Mouse (Mus musculus) kidney, adult 11 months (tissue): ENCODE data around the gene Gm37419.
A peak's percentile ranks its signal among the peaks of the same experiment; 100 is the strongest.

Experiments
- DNase-seq: peaks from one replicate; pipeline ENCODE4 v3.0.0; 2022

Gene Gm37419

GRCm38 (mm10) chr16:23997912-23998311 lies 9.6 kb downstream of the Gm37419 start:
- DNase-seq = no peak

- no peak for DNase-seq
Measured at GRCm38 (mm10) chr16:24005928-24006327, 17.6 kb downstream of the Gm37419 start.

GRCm38 (mm10) chr16:24009891-24010290 lies 21.6 kb downstream of the Gm37419 start:
- peak; percentile 51 for DNase-seq

- DNase-seq = peak; percentile 72
Measured at GRCm38 (mm10) chr16:24011306-24011705, 23.0 kb downstream of the Gm37419 start.

GRCm38 (mm10) chr16:24012066-24012465 lies 23.8 kb downstream of the Gm37419 start:
- no peak for DNase-seq

- DNase-seq = no peak
Measured at GRCm38 (mm10) chr16:24014378-24014777, 26.1 kb downstream of the Gm37419 start.

GRCm38 (mm10) chr16:24016273-24016672 lies 28.0 kb downstream of the Gm37419 start:
- no peak for DNase-seq

- DNase-seq = no peak
Measured at GRCm38 (mm10) chr16:24016742-24017141, 28.5 kb downstream of the Gm37419 start.

GRCm38 (mm10) chr16:24021722-24022121 lies 33.4 kb downstream of the Gm37419 start:
- DNase-seq = no peak

- no peak for DNase-seq
Measured at GRCm38 (mm10) chr16:24022605-24023004, 34.3 kb downstream of the Gm37419 start.

GRCm38 (mm10) chr16:24025442-24025841 lies 37.2 kb downstream of the Gm37419 start:
- DNase-seq = no peak

GRCm38 (mm10) chr16:24029965-24030672 lies 41.8 kb downstream of the Gm37419 start:
- DNase-seq = no peak

GRCm38 (mm10) chr16:24033259-24033658 lies 45.0 kb downstream of the Gm37419 start:
- no peak for DNase-seq

GRCm38 (mm10) chr16:24034450-24034849 lies 46.2 kb downstream of the Gm37419 start:
- DNase-seq = peak; percentile 38

GRCm38 (mm10) chr16:24035767-24036166 lies 47.5 kb downstream of the Gm37419 start:
- no peak for DNase-seq

- DNase-seq = no peak
Measured at GRCm38 (mm10) chr16:24036398-24036797, 48.1 kb downstream of the Gm37419 start.
